Mouse (Mus musculus) lung, embryonic 15.5 days (tissue): ENCODE data around the gene Fam49a. TPM values are rescaled to one million over a fixed set of nuclear protein-coding genes. Genes with fewer than 3 reads are reported as not detected.

Experiments used
- ATAC-seq: fragments of 200-750 bp; cut with Nextera tagmentation; 2 replicates; pipeline ENCODE4 v1.8.0; 2017; ENCODE audit warnings: moderate number of reproducible peaks, borderline replicate concordance; ENCODE audit not compliant: low FRiP score, low TSS enrichment; ENCODE audit errors: extremely low read depth
- H3K27ac ChIP-seq: fragments of 300-500 bp; sonication (generic); 2 replicates; pipeline ENCODE4 v1.5.1; 2015; ENCODE audit warnings: moderate library complexity, mild to moderate bottlenecking, inconsistent platforms
- H3K27me3 ChIP-seq: fragments of 300-500 bp; sonication (generic); 2 replicates; pipeline ENCODE4 v1.6.1; 2015; ENCODE audit warnings: inconsistent platforms
- H3K36me3 ChIP-seq: fragments of 300-500 bp; sonication (generic); 2 replicates; pipeline ENCODE4 v1.6.1; 2015; ENCODE audit warnings: inconsistent platforms
- H3K4me1 ChIP-seq: fragments of 300-500 bp; sonication (generic); 2 replicates; pipeline ENCODE4 v1.6.1; 2015; ENCODE audit warnings: inconsistent platforms
- H3K4me2 ChIP-seq: fragments of 300-500 bp; sonication (generic); 2 replicates; pipeline ENCODE4 v1.6.1; 2015; ENCODE audit warnings: inconsistent platforms, mild to moderate bottlenecking, moderate library complexity
- H3K4me3 ChIP-seq: fragments of 300-500 bp; sonication (generic); 2 replicates; pipeline ENCODE4 v1.5.1; 2015; ENCODE audit warnings: mild to moderate bottlenecking, inconsistent platforms
- H3K9ac ChIP-seq: fragments of 300-500 bp; sonication (generic); 2 replicates; pipeline ENCODE4 v1.6.1; 2015; ENCODE audit warnings: inconsistent platforms
- H3K9me3 ChIP-seq: fragments of 300-500 bp; sonication (generic); 2 replicates; pipeline ENCODE4 v1.6.1; 2016; ENCODE audit warnings: inconsistent platforms
- WGBS: fragments of 180-500 bp; shearing (Covaris S2); methylation state at CpG from one replicate; pipeline ENCODE4 v1.1.7; 2015; 5-methylcytosine and 5-hydroxymethylcytosine counted together
- polyA plus RNA-seq: library from polyadenylated mRNA; unstranded; fragments of >200 nt; fragmentation: Nextera tagmentation; extraction: Ambion mirVana; gene quantifications from 2 replicates; pipeline ENCODE4 v1.2.1, GENCODE M21; 2015

Fam49a gene
- polyA plus RNA-seq, 1 experiment from 2014 or later = 14.4 TPM

DNA sequence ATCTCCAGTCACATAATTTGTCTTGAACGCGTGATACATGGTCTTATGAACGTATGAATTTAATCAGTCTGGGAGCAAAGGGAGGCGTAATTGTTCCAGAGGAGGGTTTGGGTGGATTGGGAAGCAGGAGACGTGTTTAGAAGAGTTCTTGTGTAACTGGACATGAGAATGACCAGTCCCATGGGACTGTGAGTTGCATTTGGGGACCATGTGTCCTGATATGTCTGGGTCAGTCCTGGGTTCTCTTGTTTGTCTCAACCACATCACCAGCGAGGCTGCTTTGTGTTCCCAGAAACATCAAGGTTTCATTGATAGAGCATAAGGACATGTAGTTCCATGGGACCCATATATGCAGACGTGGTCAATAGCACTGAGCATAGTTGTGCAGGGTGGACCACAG lies 36.5 kb downstream of the Fam49a start:
- H3K36me3 ChIP-seq = no peaks in the 10 kb centered on the region
- H3K9me3 ChIP-seq = no peaks in the 10 kb centered on the region
- WGBS = 92% methylated on average over 7 of the region's 7 CpGs
- no peaks in the 10 kb centered on the region for H3K27me3 ChIP-seq
- no peak for ATAC-seq
- H3K27ac ChIP-seq = no peak overlapping the region
- H3K4me2 ChIP-seq = no peak overlapping the region
- peaks cover 32% of the 10 kb centered on the region for H3K4me1 ChIP-seq
- no peak overlapping the region for H3K9ac ChIP-seq
- no peak overlapping the region for H3K4me3 ChIP-seq

DNA sequence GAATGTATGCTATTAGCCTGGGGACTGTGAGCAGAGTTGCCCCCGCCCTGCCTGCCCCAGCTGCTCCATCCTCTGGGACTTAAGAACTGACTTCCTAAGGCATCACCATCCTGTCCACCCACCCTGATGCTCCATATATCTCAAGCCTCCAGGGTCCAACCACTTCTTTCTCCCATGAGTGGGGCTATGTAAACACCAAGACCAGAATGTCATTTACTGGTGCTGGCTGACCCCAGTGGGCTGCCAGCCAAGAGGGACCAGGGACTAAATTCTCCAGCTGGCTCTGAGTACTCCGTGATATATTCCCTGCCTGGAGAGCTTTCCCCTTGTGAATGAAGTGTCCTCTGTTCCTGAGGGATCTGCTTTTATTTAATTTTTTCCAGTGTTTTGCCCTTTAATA lies 37.4 kb downstream of the Fam49a start:
- H3K4me1 ChIP-seq = peaks cover 32% of the 10 kb centered on the region
- no peak overlapping the region for H3K4me2 ChIP-seq
- peak overlapping the region; percentile 76; the same call in 1 of the 2 replicates for H3K27ac ChIP-seq
- ATAC-seq = peak; percentile 82
- no peaks in the 10 kb centered on the region for H3K27me3 ChIP-seq
- no peaks in the 10 kb centered on the region for H3K36me3 ChIP-seq
- no peak overlapping the region for H3K9ac ChIP-seq
- no peak overlapping the region for H3K4me3 ChIP-seq
- WGBS = 32% methylated on average over 2 of the region's 2 CpGs
- no peaks in the 10 kb centered on the region for H3K9me3 ChIP-seq

DNA sequence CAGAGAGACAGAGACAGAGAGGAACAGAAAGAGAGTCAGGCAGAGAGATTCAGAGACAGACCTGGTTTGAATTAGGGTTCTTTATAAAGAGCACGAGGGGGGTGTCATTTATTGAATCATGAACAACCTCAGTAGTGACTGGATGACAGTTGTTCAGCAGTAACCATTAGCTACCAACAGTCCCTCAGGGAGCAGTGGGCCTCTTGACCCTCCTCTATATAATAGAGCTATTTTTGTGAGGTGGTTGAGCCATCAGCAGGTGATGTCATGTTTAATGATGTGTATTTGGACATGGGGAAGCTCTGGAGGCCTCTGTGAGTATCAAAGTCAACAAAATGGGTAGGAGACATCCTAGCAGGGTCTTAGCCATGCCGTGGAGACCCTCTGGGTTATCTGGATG lies 39.2 kb downstream of the Fam49a start:
- ATAC-seq = no peak
- no peak overlapping the region for H3K4me3 ChIP-seq
- no peaks in the 10 kb centered on the region for H3K36me3 ChIP-seq
- peaks cover 32% of the 10 kb centered on the region for H3K4me1 ChIP-seq
- WGBS = 64% methylated on average over 2 of the region's 2 CpGs
- H3K9me3 ChIP-seq = no peaks in the 10 kb centered on the region
- no peaks in the 10 kb centered on the region for H3K27me3 ChIP-seq
- no peak overlapping the region for H3K9ac ChIP-seq
- no peak overlapping the region for H3K4me2 ChIP-seq
- peak overlapping the region; percentile 53; the same call in 1 of the 2 replicates for H3K27ac ChIP-seq

DNA sequence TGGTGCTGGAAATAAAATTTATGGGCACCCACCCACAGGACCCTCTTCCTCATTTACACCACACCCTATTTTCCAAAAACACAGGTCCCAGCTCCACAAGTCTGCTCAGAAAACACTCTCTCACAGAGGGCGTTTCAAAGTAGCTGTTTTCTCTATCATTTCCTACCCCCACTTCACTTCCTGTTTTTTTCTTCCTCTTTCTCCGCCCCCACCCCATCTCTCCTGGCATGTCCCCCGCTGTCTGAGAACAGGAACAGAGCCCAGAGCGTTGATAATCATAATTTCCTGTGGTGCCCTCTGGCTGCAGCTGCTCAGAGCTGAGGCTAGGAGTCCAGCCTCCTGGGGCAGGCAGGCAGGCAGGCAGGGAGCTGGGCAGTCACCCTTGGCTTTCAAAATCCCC lies 39.9 kb downstream of the Fam49a start:
- no peaks in the 10 kb centered on the region for H3K27me3 ChIP-seq
- no peak overlapping the region for H3K4me3 ChIP-seq
- no peaks in the 10 kb centered on the region for H3K9me3 ChIP-seq
- WGBS = 25% methylated on average over 4 of the region's 4 CpGs
- peak overlapping the region; percentile 53; the same call in 1 of the 2 replicates for H3K27ac ChIP-seq
- H3K4me1 ChIP-seq = peaks cover 32% of the 10 kb centered on the region
- no peaks in the 10 kb centered on the region for H3K36me3 ChIP-seq
- no peak overlapping the region for H3K9ac ChIP-seq
- no peak overlapping the region for H3K4me2 ChIP-seq
- ATAC-seq = peak; percentile 64; the same call in 1 of the 2 replicates

DNA sequence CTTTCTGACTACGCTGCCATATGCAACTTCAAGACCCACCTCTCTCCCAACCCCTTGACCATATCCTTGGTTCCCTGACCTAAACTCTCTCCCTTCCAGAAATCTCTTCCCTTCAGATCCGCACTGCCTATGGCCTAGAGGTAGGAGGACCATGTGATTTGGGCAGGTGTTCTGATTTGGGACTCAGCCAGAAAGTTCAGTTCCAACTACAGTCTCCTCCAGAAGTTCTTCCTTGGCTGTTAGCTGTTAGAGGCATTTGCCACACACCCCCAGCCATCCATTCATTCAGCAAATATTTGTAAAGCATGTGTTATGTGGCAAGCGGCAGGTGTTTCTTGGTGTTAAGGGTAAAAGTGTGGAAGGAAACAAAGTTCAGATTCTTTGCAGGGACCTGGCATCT lies 44.3 kb downstream of the Fam49a start:
- ATAC-seq = no peak; the same call in 1 of the 2 replicates
- Histone ChIP-seq H3K4me2 (no peak overlapping the region), H3K4me3 (no peak overlapping the region), H3K27me3 (no peaks in the 10 kb centered on the region), H3K9me3 (no peaks in the 10 kb centered on the region), H3K4me1 (peaks cover 12% of the 10 kb centered on the region), H3K9ac (no peak overlapping the region), H3K36me3 (no peaks in the 10 kb centered on the region), H3K27ac (no peak overlapping the region)
- WGBS = 80% methylated on average over 3 of the region's 3 CpGs

DNA sequence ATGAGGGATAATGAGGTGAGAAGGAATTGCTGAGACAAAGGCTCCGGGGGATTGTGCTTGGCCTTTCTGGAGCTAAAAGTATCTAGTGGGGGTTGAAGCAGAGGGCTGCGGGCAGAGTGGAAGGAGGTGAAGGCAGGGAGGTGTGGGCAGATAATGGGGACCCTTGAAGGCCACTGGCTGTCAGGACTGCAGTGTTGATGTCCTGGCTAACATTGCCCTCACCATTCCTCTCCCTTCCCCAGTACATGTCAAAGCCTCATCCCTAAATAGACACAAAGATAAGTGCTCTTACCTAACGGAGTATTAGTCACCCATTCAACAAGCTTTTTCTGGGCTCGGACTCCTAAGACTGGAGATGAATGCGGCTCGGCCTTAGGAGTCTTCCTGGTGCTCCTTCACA lies 44.9 kb downstream of the Fam49a start:
- 66% methylated on average over 6 of the region's 6 CpGs for WGBS
- Histone ChIP-seq H3K4me2 (no peak overlapping the region), H3K9me3 (no peaks in the 10 kb centered on the region), H3K36me3 (no peaks in the 10 kb centered on the region), H3K9ac (no peak overlapping the region), H3K4me1 (peaks cover 6% of the 10 kb centered on the region), H3K27ac (no peak overlapping the region), H3K4me3 (no peak overlapping the region), H3K27me3 (no peaks in the 10 kb centered on the region)
- no peak for ATAC-seq

DNA sequence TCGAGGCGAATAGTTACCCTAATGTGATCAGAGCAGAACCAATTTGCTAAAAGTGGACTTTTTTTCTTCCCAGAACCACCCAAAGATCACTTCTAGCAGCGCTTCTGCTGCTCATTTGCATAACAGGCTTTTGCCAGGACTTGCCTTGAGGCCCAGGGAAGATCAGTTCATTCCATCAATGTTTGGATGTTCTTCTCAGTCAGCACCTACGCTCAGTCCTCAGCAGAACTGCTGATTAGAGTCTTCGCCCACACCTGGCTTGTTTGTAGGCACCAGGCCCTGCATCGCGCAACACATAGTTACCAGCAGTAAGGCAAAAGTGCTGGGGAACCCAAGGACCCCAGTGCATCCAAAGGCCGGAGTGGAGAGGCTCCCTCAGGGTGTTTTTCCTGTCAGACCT lies 45.3 kb downstream of the Fam49a start:
- H3K4me2 ChIP-seq = no peak overlapping the region
- H3K9me3 ChIP-seq = no peaks in the 10 kb centered on the region
- H3K27ac ChIP-seq = no peak overlapping the region
- ATAC-seq = no peak
- WGBS = 92% methylated on average over 8 of the region's 8 CpGs
- H3K4me3 ChIP-seq = no peak overlapping the region
- no peaks in the 10 kb centered on the region for H3K27me3 ChIP-seq
- H3K9ac ChIP-seq = no peak overlapping the region
- 0 out of 2 replicates have a peak, but pooled peaks cover 2% of the 10 kb centered on the region for H3K4me1 ChIP-seq
- H3K36me3 ChIP-seq = no peaks in the 10 kb centered on the region

DNA sequence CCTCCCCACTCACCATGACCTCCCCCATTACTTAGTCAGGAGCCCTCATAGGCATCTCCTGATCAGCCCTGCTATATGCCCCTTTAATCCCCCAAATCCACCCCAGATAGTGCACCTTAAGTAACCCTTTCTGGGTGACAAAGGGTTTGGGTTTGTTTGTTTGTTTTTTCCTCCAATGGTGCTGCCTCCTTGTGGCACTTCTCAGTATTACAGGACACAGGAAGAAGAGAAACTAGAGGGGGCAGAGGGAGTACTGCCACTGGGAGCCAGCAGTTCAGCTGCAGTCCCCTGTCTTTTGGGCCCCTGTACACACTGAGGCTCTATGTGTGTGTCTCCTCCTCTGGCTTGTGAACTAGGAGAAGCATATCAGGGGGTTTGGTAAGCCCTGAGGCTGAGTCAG lies 51.5 kb downstream of the Fam49a start:
- Histone ChIP-seq H3K36me3 (no peaks in the 10 kb centered on the region), H3K4me3 (no peak overlapping the region), H3K27me3 (no peaks in the 10 kb centered on the region), H3K9ac (no peak overlapping the region), H3K27ac (no peak overlapping the region), H3K4me2 (no peak overlapping the region), H3K4me1 (peaks cover 22% of the 10 kb centered on the region), H3K9me3 (no peaks in the 10 kb centered on the region)
- ATAC-seq = no peak

DNA sequence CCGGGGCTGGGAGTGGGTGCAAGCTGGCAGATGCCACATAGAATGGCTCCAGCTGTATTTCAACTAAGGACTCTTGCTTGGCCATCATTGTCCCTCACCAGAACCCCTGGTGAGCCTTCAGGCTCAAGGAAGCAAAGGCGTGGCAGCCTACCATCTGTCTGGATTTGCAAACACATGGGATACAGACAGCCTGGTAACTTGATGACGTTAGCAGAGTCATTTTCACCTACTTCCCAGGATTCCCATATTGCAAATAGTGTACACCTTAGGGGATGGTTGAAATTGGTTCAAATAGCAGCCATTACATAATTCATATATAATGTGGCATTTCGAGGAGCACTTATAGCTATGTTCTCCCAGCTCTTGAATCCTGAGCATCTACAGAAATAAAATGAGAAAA lies 52.0 kb downstream of the Fam49a start:
- Histone ChIP-seq H3K9ac (no peak overlapping the region), H3K27ac (no peak overlapping the region), H3K4me1 (peaks cover 22% of the 10 kb centered on the region), H3K9me3 (no peaks in the 10 kb centered on the region), H3K4me3 (no peak overlapping the region), H3K27me3 (no peaks in the 10 kb centered on the region), H3K36me3 (no peaks in the 10 kb centered on the region), H3K4me2 (no peak overlapping the region)
- 85% methylated on average over 4 of the region's 4 CpGs for WGBS
- no peak for ATAC-seq

DNA sequence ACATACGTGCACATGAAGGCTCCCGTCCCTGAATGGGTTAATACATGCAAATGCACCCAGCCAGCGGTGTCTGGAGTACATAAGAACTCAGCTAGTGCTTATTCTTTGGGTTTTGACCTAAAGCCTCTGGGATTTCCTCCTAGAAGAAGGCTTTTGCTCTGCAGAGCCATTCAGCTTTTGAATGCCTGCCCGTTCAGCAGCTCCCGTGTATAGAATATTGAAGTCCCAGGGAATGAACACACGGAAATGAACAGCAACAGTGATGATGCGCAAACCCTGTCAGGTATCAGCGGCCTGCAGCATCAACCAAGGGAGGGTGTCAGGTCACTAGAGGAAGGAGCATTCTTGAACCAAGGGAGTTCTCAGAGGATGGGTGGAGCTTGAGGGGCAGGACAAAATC lies 52.4 kb downstream of the Fam49a start:
- no peak overlapping the region for H3K9ac ChIP-seq
- ATAC-seq = no peak
- no peaks in the 10 kb centered on the region for H3K36me3 ChIP-seq
- H3K9me3 ChIP-seq = no peaks in the 10 kb centered on the region
- no peak overlapping the region for H3K4me2 ChIP-seq
- H3K27me3 ChIP-seq = no peaks in the 10 kb centered on the region
- H3K4me3 ChIP-seq = no peak overlapping the region
- peaks cover 22% of the 10 kb centered on the region for H3K4me1 ChIP-seq
- WGBS = 72% methylated on average over 8 of the region's 8 CpGs
- H3K27ac ChIP-seq = no peak overlapping the region

DNA sequence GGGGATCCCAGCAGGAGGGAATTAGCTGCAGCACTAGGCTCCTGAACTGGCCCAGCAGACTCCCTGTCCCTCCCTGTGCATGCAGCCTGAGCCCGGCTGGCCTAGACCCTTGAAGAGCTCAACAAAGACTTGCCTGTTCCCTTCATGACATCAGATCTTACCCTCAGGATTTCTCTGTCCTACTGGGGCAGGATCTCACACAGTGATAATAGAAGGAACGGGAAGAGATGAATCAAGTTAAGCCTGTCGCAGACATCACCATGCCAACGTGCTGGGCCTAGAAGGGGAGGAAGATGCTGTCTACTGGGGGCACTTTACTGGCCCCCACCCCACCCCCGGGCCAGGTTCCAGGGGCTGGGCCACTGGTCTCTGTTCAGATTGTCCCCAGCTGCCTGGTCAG lies 53.1 kb downstream of the Fam49a start:
- H3K9ac ChIP-seq = no peak overlapping the region
- no peak overlapping the region for H3K4me2 ChIP-seq
- H3K9me3 ChIP-seq = no peaks in the 10 kb centered on the region
- ATAC-seq = no peak
- H3K36me3 ChIP-seq = no peaks in the 10 kb centered on the region
- H3K4me3 ChIP-seq = no peak overlapping the region
- no peak overlapping the region for H3K27ac ChIP-seq
- peaks cover 22% of the 10 kb centered on the region for H3K4me1 ChIP-seq
- 44% methylated on average over 5 of the region's 5 CpGs for WGBS
- no peaks in the 10 kb centered on the region for H3K27me3 ChIP-seq

DNA sequence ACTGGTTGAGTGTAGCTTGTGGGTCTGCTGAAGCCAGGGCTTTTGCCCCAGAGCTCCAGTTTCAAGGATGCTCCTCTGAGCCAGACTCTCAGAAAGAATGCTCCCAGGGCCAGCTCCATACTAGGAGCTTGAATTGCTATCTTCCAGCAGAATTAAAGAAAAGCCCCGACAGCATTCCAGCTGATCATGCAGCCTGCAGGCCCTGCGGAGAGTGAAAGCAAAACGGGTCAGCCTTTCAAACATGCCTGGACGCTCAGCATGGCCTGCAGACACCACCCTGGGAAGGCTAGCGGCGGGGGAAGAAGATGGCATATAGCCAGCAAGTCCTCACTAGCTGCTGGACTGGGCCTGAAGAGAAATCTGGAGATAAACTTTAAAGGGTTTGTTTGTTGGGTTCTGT lies 55.0 kb downstream of the Fam49a start:
- no peak overlapping the region for H3K4me3 ChIP-seq
- H3K27ac ChIP-seq = peak overlapping the region; percentile 62
- WGBS = 26% methylated on average over 6 of the region's 6 CpGs
- no peak overlapping the region for H3K4me2 ChIP-seq
- peaks cover 22% of the 10 kb centered on the region for H3K4me1 ChIP-seq
- no peak overlapping the region for H3K9ac ChIP-seq
- peak; percentile 85 for ATAC-seq
- no peaks in the 10 kb centered on the region for H3K27me3 ChIP-seq
- no peaks in the 10 kb centered on the region for H3K9me3 ChIP-seq
- no peaks in the 10 kb centered on the region for H3K36me3 ChIP-seq

DNA sequence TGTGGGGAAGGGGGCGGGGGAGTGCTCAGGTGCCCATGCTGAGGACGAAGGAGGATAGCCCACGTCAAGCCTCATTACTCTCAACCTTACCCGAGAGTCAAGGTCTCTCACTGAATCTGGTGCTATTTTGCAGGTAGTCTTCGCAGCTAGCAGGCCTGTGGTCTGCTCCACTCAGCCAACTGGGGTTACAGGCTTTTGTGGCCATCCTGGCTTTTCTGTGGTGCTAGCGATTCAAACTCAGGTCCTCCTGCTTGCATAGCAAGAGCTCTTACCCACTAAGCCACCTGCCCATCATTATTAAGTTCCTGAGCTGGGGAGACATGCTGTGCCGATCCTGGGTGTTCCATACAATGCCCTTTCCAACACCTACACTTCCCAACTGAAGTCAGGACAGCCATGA lies 55.7 kb downstream of the Fam49a start:
- no peaks in the 10 kb centered on the region for H3K27me3 ChIP-seq
- H3K4me2 ChIP-seq = no peak overlapping the region
- H3K27ac ChIP-seq = peak overlapping the region; percentile 62
- no peaks in the 10 kb centered on the region for H3K36me3 ChIP-seq
- H3K9ac ChIP-seq = no peak overlapping the region
- H3K4me1 ChIP-seq = peaks cover 22% of the 10 kb centered on the region
- ATAC-seq = no peak
- no peak overlapping the region for H3K4me3 ChIP-seq
- 62% methylated on average over 7 of the region's 7 CpGs for WGBS
- no peaks in the 10 kb centered on the region for H3K9me3 ChIP-seq
